Mouse (Mus musculus) erythroid progenitor cell, adult 5-6 weeks (primary cell): ENCODE data around the gene Rbm18. TPM values are rescaled to one million over a fixed set of nuclear protein-coding genes. Genes with fewer than 3 reads are reported as not detected.

ENCODE experiments used
- ATAC-seq: replicated peaks from 2 replicates; pipeline ENCODE4 v1.8.0; 2016; ENCODE audit warnings: moderate number of reproducible peaks, mild to moderate bottlenecking, moderate TSS enrichment, inconsistent platforms; ENCODE audit not compliant: poor library complexity, low FRiP score, severe bottlenecking
- total RNA-seq, 2 experiments: library from RNA; stranded (forward) in 1 of 2; stranded (reverse) in 1 of 2; fragments of 150-400 nt in 1 of 2; fragments of 186-747, 209-891 nt in 1 of 2; gene quantifications; 2 replicates each; pipeline versions ENCODE4 v1.2.3 to v1.2.4; 2015 to 2017; ENCODE audit warnings: low replicate concordance in 2 of 2

Rbm18 gene
- total RNA-seq, 2 experiments from 2014 or later, result 11.5 to 25.6 TPM

GRCm38 (mm10) chr2:36081446-36081845 lies 55.1 kb downstream of the Rbm18 start:
- no peak for ATAC-seq

- ATAC-seq, result no peak
These were observed 59.3 kb downstream of the Rbm18 start for GRCm38 (mm10) chr2:36077160-36077761.

- no peak for ATAC-seq
These were observed 61.4 kb downstream of the Rbm18 start for GRCm38 (mm10) chr2:36075210-36075609.

- ATAC-seq, result no peak
These were observed 62.8 kb downstream of the Rbm18 start for GRCm38 (mm10) chr2:36073781-36074180.

GRCm38 (mm10) chr2:36071660-36072305 lies 64.8 kb downstream of the Rbm18 start:
- ATAC-seq, result no peak

- ATAC-seq, result no peak
These were observed 69.4 kb downstream of the Rbm18 start for GRCm38 (mm10) chr2:36067132-36067531.

Other genes with a start within 250 kb of the Rbm18 start
- gene Ttll11, start 156.9 kb downstream of the Rbm18 start, total RNA-seq (2015; ENCODE audit: low replicate concordance), result not detected in 2 replicates
- not detected in 2 replicates for gene Ttll11, start 156.9 kb downstream of the Rbm18 start, total RNA-seq (2017; ENCODE audit: low replicate concordance)
- gene Ndufa8, start 87.4 kb downstream of the Rbm18 start, total RNA-seq (2015; ENCODE audit: low replicate concordance), result 10.1 and 21.6 TPM in 2 replicates
- 16.4 and 26.1 TPM in 2 replicates for gene Ndufa8, start 87.4 kb downstream of the Rbm18 start, total RNA-seq (2017; ENCODE audit: low replicate concordance)
- gene Morn5, start 87.3 kb downstream of the Rbm18 start, total RNA-seq (2015; ENCODE audit: low replicate concordance), result not detected in 2 replicates
- not detected in 2 replicates for gene Morn5, start 87.3 kb downstream of the Rbm18 start, total RNA-seq (2017; ENCODE audit: low replicate concordance)
- gene Lhx6, start 31.4 kb downstream of the Rbm18 start, total RNA-seq (2015; ENCODE audit: low replicate concordance), result not detected in 2 replicates
- not detected in 2 replicates for gene Lhx6, start 31.4 kb downstream of the Rbm18 start, total RNA-seq (2017; ENCODE audit: low replicate concordance)
- gene Mrrf, start 384 bp downstream of the Rbm18 start, total RNA-seq (2015; ENCODE audit: low replicate concordance), result 0.42 TPM in 1 of 2 replicates, not detected in the other
- 3.4 and 16.2 TPM in 2 replicates for gene Mrrf, start 384 bp downstream of the Rbm18 start, total RNA-seq (2017; ENCODE audit: low replicate concordance)
- 17.7 and 18.4 TPM in 2 replicates for gene Ptgs1, start 93.7 kb upstream of the Rbm18 start, total RNA-seq (2015; ENCODE audit: low replicate concordance)
- gene Ptgs1, start 93.7 kb upstream of the Rbm18 start, total RNA-seq (2017; ENCODE audit: low replicate concordance), result 3.6 and 5.4 TPM in 2 replicates
- not detected in 2 replicates for gene Olfr338, start 236.7 kb upstream of the Rbm18 start, total RNA-seq (2015; ENCODE audit: low replicate concordance)
- not detected in 2 replicates for gene Olfr338, start 236.7 kb upstream of the Rbm18 start, total RNA-seq (2017; ENCODE audit: low replicate concordance)